Mouse (Mus musculus): Measurements from ENCODE around the gene Fibcd1.

DNA sequence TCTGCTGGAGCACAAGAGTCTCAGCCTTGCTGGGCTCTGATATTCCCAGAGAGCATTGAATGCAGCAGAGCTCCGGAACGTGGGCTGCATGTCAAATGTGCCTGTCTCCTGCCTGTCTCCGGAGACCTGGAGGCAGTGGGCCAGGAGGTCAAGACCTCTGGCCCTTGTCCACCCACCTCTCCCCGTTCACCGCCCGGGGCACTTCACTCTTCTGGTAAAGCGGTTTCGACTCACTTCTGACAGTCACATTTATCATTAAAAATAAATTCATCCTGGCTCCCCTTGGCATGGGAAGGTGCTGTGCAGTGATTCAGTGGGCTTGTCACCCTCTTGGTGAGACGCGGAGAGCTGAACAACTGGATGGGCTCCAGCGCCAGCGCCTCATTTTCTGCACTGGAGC, 4.3 kb upstream of the Fibcd1 start:
- TF ChIP-seq CTCF (IDR thresholded peaks at IDR 0.05; ENCODE audit: low read depth) (no peak), EP300 (IDR thresholded peaks at IDR 0.05; ENCODE audit: low read depth) (no peak)

All from liver, embryonic 14.5 days (tissue).